Mouse (Mus musculus) gastrocnemius, adult 18-20 months (tissue): Measurements from ENCODE around the gene Ep300. TPM values are rescaled to one million over a fixed set of nuclear protein-coding genes. Genes with fewer than 3 reads are reported as not detected.
"Not testable (repeated sequence)": the region's sequence is repeated elsewhere in the genome, so short reads cannot be mapped to it uniquely, and the experiment has no call there.

ENCODE experiments used
- DNase-seq: peaks from one replicate; pipeline ENCODE4 v3.0.0; 2021; ENCODE audit warnings: low spot score
- microRNA-seq: library from miRNA; unstranded; fragments of <30 nt; microRNA quantifications from one replicate; pipeline ENCODE4 v1.2.0, GENCODE M21; 2021
- total RNA-seq, 2 experiments: library from RNA; stranded (reverse); gene quantifications; 2 replicates each; pipeline ENCODE4 v1.2.3; 2021

Ep300 gene
- total RNA-seq, 2 experiments from 2014 or later: 41.3 to 43.2 TPM

GRCm38 (mm10) chr15:81700601-81701000, 115.5 kb downstream of the Ep300 start:
- DNase-seq: no peak

- not testable (repeated sequence) for DNase-seq
Measured at GRCm38 (mm10) chr15:81701350-81701749, 116.2 kb downstream of the Ep300 start.

Small RNA genes within 50 kb of the gene (microRNA-seq; reads per million reads assigned to microRNA genes)
- not detected for gene Gm23880

Other genes with a start within 250 kb of the Ep300 start
- gene Slc25a17, start 224.5 kb upstream of the Ep300 start, total RNA-seq: 1 to 10 TPM; 6.7 TPM
- 100 to 1,000 TPM in 1 of 2 experiments, 10 to 100 TPM in 1; 98.2 to 126 TPM for gene St13, start 185.3 kb upstream of the Ep300 start, total RNA-seq
- 1 to 10 TPM; 6.5 to 6.6 TPM for gene Xpnpep3, start 185.2 kb upstream of the Ep300 start, total RNA-seq
- not detected for gene Dnajb7, start 177.1 kb upstream of the Ep300 start, total RNA-seq
- gene Rbx1, start 119.1 kb upstream of the Ep300 start, total RNA-seq: 10 to 100 TPM; 84.9 to 99.4 TPM
- 1 to 10 TPM; 7.7 to 8.7 TPM for gene L3mbtl2, start 78.5 kb downstream of the Ep300 start, total RNA-seq
- gene Chadl, start 111.9 kb downstream of the Ep300 start, total RNA-seq: 1 to 10 TPM; 1.2 to 1.4 TPM
- 10 to 100 TPM; 32.7 to 34.2 TPM for gene Zc3h7b, start 159.7 kb downstream of the Ep300 start, total RNA-seq
- gene Rangap1, start 160.2 kb downstream of the Ep300 start, total RNA-seq: 10 to 100 TPM; 20.0 to 21.4 TPM
- 100 to 1,000 TPM; 124 to 160 TPM for gene Tef, start 217.1 kb downstream of the Ep300 start, total RNA-seq